Mouse (Mus musculus) heart, adult 2 months (tissue): ENCODE data around the gene Zfp946. TPM values are rescaled to one million over a fixed set of nuclear protein-coding genes. Genes with fewer than 3 reads are reported as not detected.

Experiments
- DNase-seq, 2 experiments: peaks; one replicate each; pipeline ENCODE4 v3.0.0; 2021
- H3K27ac ChIP-seq: fragments of 200-600 bp; 2 replicates; pipeline ENCODE4 v1.8.1; 2022
- H3K27me3 ChIP-seq: fragments of 200-500 bp; 2 replicates; pipeline ENCODE4 v1.6.1; 2012; ENCODE audit warnings: mild to moderate bottlenecking, low read length, inconsistent platforms, mixed read lengths; ENCODE audit not compliant: control insufficient read depth, insufficient read depth
- H3K36me3 ChIP-seq: fragments of 200-500 bp; 2 replicates; pipeline ENCODE4 v1.6.1; 2012; ENCODE audit warnings: low read length, inconsistent platforms; ENCODE audit not compliant: control insufficient read depth, insufficient read depth
- H3K4me1 ChIP-seq: fragments of 200-500 bp; 2 replicates; pipeline ENCODE4 v1.6.1; 2011; ENCODE audit warnings: low read length; ENCODE audit not compliant: control insufficient read depth, insufficient read depth
- H3K4me3 ChIP-seq: fragments of 200-600 bp; 2 replicates; pipeline ENCODE4 v1.8.1; 2022
- H3K79me2 ChIP-seq: fragments of 200-500 bp; replicated peaks from 2 replicates; pipeline ENCODE4 v1.6.1; 2012; ENCODE audit warnings: mild to moderate bottlenecking, inconsistent platforms, low read length, moderate library complexity, mixed read lengths; ENCODE audit not compliant: control insufficient read depth, insufficient read depth
- H3K9ac ChIP-seq: fragments of 200-500 bp; 2 replicates; pipeline ENCODE4 v1.6.1; 2012; ENCODE audit warnings: low read depth, mild to moderate bottlenecking, control low read depth, inconsistent platforms, low read length, mixed read lengths
- CTCF ChIP-seq: fragments of 200-600 bp; IDR thresholded peaks from 2 replicates; pipeline ENCODE4 v1.8.1; 2022; ENCODE audit warnings: antibody characterized with exemption, mild to moderate bottlenecking, moderate library complexity
- EP300 ChIP-seq: fragments of 200-500 bp; IDR thresholded peaks from 2 replicates; pipeline ENCODE4 v1.6.1; 2011; ENCODE audit warnings: low read depth, low read length, control low read depth; ENCODE audit not compliant: insufficient read depth
- POLR2A ChIP-seq: fragments of 200-500 bp; IDR thresholded peaks from 2 replicates; pipeline ENCODE4 v1.6.1; 2011; ENCODE audit warnings: mild to moderate bottlenecking, low read depth, low read length, control low read depth; ENCODE audit not compliant: insufficient read depth
- WGBS: fragments of 180-500 bp; shearing (Covaris S2); methylation state at CpG from one replicate; pipeline ENCODE4 v1.1.7; 2018; 5-methylcytosine and 5-hydroxymethylcytosine counted together
- intact Hi-C: fragments of 180-260 bp; cut with DNase I; formaldehyde crosslinking; loops from one replicate; pipeline ENCODE4 v1.15.1; 2025
- polyA plus RNA-seq: library from polyadenylated mRNA; depleted of rRNA; stranded (reverse); fragments of >200 nt; gene quantifications from 2 replicates; pipeline ENCODE4 v1.2.3, GENCODE M21; 2012; rRNA removed
- total RNA-seq, 2 experiments: library from RNA; stranded (reverse); gene quantifications; 2 replicates each; pipeline ENCODE4 v1.2.3; 2021

Gene Zfp946
- total and polyA plus RNA-seq, 3 experiments: 1.4 to 3.3 (median 2.9) TPM

GRCm38 (mm10) chr17:22497120-22497519, 73.1 kb downstream of the Zfp946 start:
- H3K4me1 ChIP-seq: no peaks in the 10 kb centered on the region
- intact Hi-C loops: no loop called here
- no peaks in the 10 kb centered on the region for H3K27me3 ChIP-seq
- TF ChIP-seq EP300: no peak
- TF ChIP-seq CTCF: no peak
- TF ChIP-seq POLR2A: no peak
- no peak overlapping the region for H3K4me3 ChIP-seq
- DNase-seq: no peak
- H3K79me2 ChIP-seq: no peaks in the 10 kb centered on the region
- H3K36me3 ChIP-seq: no peaks in the 10 kb centered on the region
- no peak overlapping the region for H3K27ac ChIP-seq
- WGBS: 59% methylated on average over 4 of the region's 4 CpGs
- no peak overlapping the region for H3K9ac ChIP-seq

Other genes with a start within 250 kb of the Zfp946 start
- 1 to 10 TPM; 2.0 to 2.1 TPM for gene Zfp994, start 198.6 kb upstream of the Zfp946 start, total RNA-seq
- gene Zfp994, start 198.6 kb upstream of the Zfp946 start, polyA plus RNA-seq: 0.33 and 0.53 TPM in 2 replicates
- 1 to 10 TPM; 5.9 to 7.4 TPM for gene CT030661.1, start 109.4 kb upstream of the Zfp946 start, total RNA-seq
- 0.78 and 2.0 TPM in 2 replicates for gene CT030661.1, start 109.4 kb upstream of the Zfp946 start, polyA plus RNA-seq
- 1 to 10 TPM; 4.6 to 4.9 TPM for gene Zfp944, start 62.8 kb upstream of the Zfp946 start, total RNA-seq
- gene Zfp944, start 62.8 kb upstream of the Zfp946 start, polyA plus RNA-seq: 1.4 and 2.8 TPM in 2 replicates
- gene Zfp758, start 62.8 kb upstream of the Zfp946 start, total RNA-seq: 10 to 100 TPM in 1 of 2 experiments, 1 to 10 TPM in 1; 9.2 to 10.2 TPM
- 0.92 and 1.5 TPM in 2 replicates for gene Zfp758, start 62.8 kb upstream of the Zfp946 start, polyA plus RNA-seq
- gene Vmn2r111, start 149.3 kb downstream of the Zfp946 start, total RNA-seq: not detected
- gene Vmn2r111, start 149.3 kb downstream of the Zfp946 start, polyA plus RNA-seq: not detected in 2 replicates
- not detected for gene Vmn2r112, start 176.7 kb downstream of the Zfp946 start, total RNA-seq
- gene Vmn2r112, start 176.7 kb downstream of the Zfp946 start, polyA plus RNA-seq: not detected in 2 replicates